Mouse (Mus musculus): ENCODE measurements at regions not wholly inside any gene's neighbourhood (a gene's known extent, or its start where the extent isn't known, plus 50 kb on each side); places are given as distances from the start of the nearest gene placed in this dataset.

DNA sequence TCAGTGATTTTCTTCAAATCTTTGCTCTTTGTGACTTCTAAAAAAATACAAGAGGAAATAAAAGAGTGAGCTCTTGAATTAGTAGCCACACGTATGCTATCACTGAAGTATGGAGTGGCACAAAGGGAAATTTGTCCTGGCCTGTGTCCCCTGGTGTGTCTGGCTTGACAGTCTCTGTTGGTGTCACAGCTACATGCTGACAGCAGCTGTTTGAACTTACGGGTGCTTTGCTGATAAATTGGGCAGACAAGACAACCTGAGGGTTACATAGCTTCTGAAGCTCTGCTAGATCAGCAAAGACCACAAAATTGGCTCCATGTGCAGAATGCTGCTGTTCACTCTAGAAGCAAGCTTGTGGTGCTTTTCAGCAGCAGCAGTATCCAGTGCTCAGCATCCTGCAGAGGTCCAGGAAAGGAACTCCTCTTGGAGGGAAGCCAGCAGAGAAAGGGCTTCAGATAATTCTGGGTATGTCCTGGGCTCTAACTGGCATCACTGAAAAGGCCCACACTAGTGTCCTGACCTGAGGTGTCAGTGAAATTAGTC, 149.9 kb upstream of the Slc24a3 start:
- TF ChIP-seq JUND (conservative IDR thresholded peaks at IDR 0.05; ENCODE audit: low read depth, low read length), result no peak
- TF ChIP-seq POLR2A (IDR thresholded peaks at IDR 0.05; ENCODE audit: low read depth, low read length), result no peak

Measured in CH12.LX (cell line).